Mouse (Mus musculus): ENCODE results near the gene Olfr616.
"Not testable (repeated sequence)": the region's sequence is repeated elsewhere in the genome, so short reads cannot be mapped to it uniquely, and the experiment has no call there.

The Olfr616 gene

GRCm38 (mm10) chr7:103569043-103569442 lies at the start of gene Olfr616:
Gene Olfr616, minus strand, starts transcription at chr7:103569143.
- DNase-seq: no peak

GRCm38 (mm10) chr7:103612434-103612833 lies 43.5 kb upstream of the Olfr616 start, which contains the start of gene Olfr620:
Gene Olfr620, minus strand, starts transcription at chr7:103612534.
- no peak for DNase-seq

- no peak for DNase-seq
Measured at GRCm38 (mm10) chr7:103607425-103607824, 38.5 kb upstream of the Olfr616 start.

GRCm38 (mm10) chr7:103600275-103600674 lies 31.3 kb upstream of the Olfr616 start, which contains the start of gene Olfr619:
Gene Olfr619, plus strand, starts transcription at chr7:103600575.
- no peak for DNase-seq

GRCm38 (mm10) chr7:103589803-103590202 lies 20.9 kb upstream of the Olfr616 start, which contains the start of gene Olfr618:
Gene Olfr618, plus strand, starts transcription at chr7:103590103.
- no peak for DNase-seq

GRCm38 (mm10) chr7:103572761-103573160 lies 3.8 kb upstream of the Olfr616 start, which contains the start of gene Olfr617:
Gene Olfr617, plus strand, starts transcription at chr7:103573061.
- no peak for DNase-seq

GRCm38 (mm10) chr7:103555779-103556178 lies 13.2 kb downstream of the Olfr616 start, which contains the start of gene Olfr615:
Gene Olfr615, plus strand, starts transcription at chr7:103556079.
- DNase-seq: no peak

- no peak for DNase-seq
Measured at GRCm38 (mm10) chr7:103547774-103548173, 21.2 kb downstream of the Olfr616 start, which contains the start of gene Olfr613. Gene Olfr613, plus strand, starts transcription at chr7:103548074.

GRCm38 (mm10) chr7:103542617-103543016 lies 26.3 kb downstream of the Olfr616 start, which contains the start of gene Olfr612:
Gene Olfr612, minus strand, starts transcription at chr7:103542717.
- DNase-seq: not testable (repeated sequence)

GRCm38 (mm10) chr7:103520746-103521145 lies 48.2 kb downstream of the Olfr616 start, which contains the start of gene Olfr611:
Gene Olfr611, minus strand, starts transcription at chr7:103520846.
- DNase-seq: not testable (repeated sequence)
